17 mouse cellular contexts compared by ENCODE assay signal in genomic region chr2:93170156-93170844, GRCm38 (mm10). TPM values are rescaled to one million over a fixed set of nuclear protein-coding genes. Genes with fewer than 3 reads are reported as not detected.
DNase-seq lines count a peak whose midpoint lies in the region; ATAC-seq lines count a peak whose summit lies in the region.
"Had no signal": no experiment of that assay in that cellular context is flagged by ENCODE, and none has a peak within 500 bp of the region (broad histone marks: within the 10 kb centered on the region; RNA-seq: fewer than 3 reads in every experiment).

No protein-coding gene starts in this region.

- no peak overlapping the region for H3K9ac ChIP-seq in hindbrain, embryonic 12.5 days
- no peak overlapping the region for H3K9ac ChIP-seq in hindbrain, embryonic 11.5 days (ENCODE audit: low read depth, low read length)
- no peak overlapping the region for H3K9ac ChIP-seq in midbrain, embryonic 13.5 days (replicated peaks)
- H3K9ac ChIP-seq in midbrain, embryonic 14.5 days (replicated peaks; ENCODE audit: low read length): no peak overlapping the region
- H3K9ac ChIP-seq in forebrain, embryonic 15.5 days (replicated peaks): no peak overlapping the region
- H3K9ac ChIP-seq in hindbrain, embryonic 16.5 days (ENCODE audit: low read depth, low read length): no peak overlapping the region
- H3K9ac ChIP-seq in kidney, embryonic 14.5 days (ENCODE audit: low read depth, low read length): no peak overlapping the region
- H3K9ac ChIP-seq: liver, embryonic 12.5 days had no signal

- no peak for DNase-seq in hindbrain, embryonic 11.5 days (ENCODE audit: low spot score)
- no peak for DNase-seq in midbrain, embryonic 14.5 days
- DNase-seq: gastrocnemius, postnatal 10 days; heart, adult 2 months; heart, postnatal 4 days; layer of hippocampus, postnatal 36 days; lung, adult 2 months; thymus, postnatal 36 days had no signal

- no peak overlapping the region for H3K4me2 ChIP-seq in hindbrain, embryonic 12.5 days (replicated peaks)
- H3K4me2 ChIP-seq in hindbrain, embryonic 11.5 days (replicated peaks; ENCODE audit: low read depth, low read length): no peak overlapping the region
- no peak overlapping the region for H3K4me2 ChIP-seq in midbrain, embryonic 13.5 days (replicated peaks)
- H3K4me2 ChIP-seq in midbrain, embryonic 14.5 days (ENCODE audit: low read length): no peak overlapping the region
- H3K4me2 ChIP-seq in forebrain, embryonic 15.5 days (replicated peaks): no peak overlapping the region
- H3K4me2 ChIP-seq in hindbrain, embryonic 16.5 days (ENCODE audit: low read length): no peak overlapping the region
- no peak overlapping the region for H3K4me2 ChIP-seq in kidney, embryonic 14.5 days (replicated peaks; ENCODE audit: low read depth, low read length)
- H3K4me2 ChIP-seq: liver, embryonic 12.5 days had no signal

- H3K4me3 ChIP-seq in hindbrain, embryonic 12.5 days: no peak overlapping the region
- H3K4me3 ChIP-seq in hindbrain, embryonic 11.5 days (ENCODE audit: low read depth, low read length): no peak overlapping the region
- H3K4me3 ChIP-seq in midbrain, embryonic 13.5 days (replicated peaks): no peak overlapping the region
- no peak overlapping the region for H3K4me3 ChIP-seq in midbrain, embryonic 14.5 days (replicated peaks; ENCODE audit: low read depth, low read length)
- no peak overlapping the region for H3K4me3 ChIP-seq in forebrain, embryonic 15.5 days
- H3K4me3 ChIP-seq in hindbrain, embryonic 16.5 days (ENCODE audit: low read length): no peak overlapping the region
- no peak overlapping the region for H3K4me3 ChIP-seq in kidney, embryonic 14.5 days (ENCODE audit: low read length)
- H3K4me3 ChIP-seq: embryonic facial prominence, embryonic 10.5 days; heart, adult 2 months; limb, embryonic 10.5 days; liver, embryonic 12.5 days; megakaryocyte, embryonic 14.5 days had no signal

- peaks cover 48% of the 10 kb centered on the region for H3K4me1 ChIP-seq in hindbrain, embryonic 12.5 days
- peaks cover 17% of the 10 kb centered on the region for H3K4me1 ChIP-seq in hindbrain, embryonic 11.5 days (replicated peaks; ENCODE audit: control insufficient read depth, insufficient read depth, low read length)
- H3K4me1 ChIP-seq in midbrain, embryonic 13.5 days (replicated peaks): peaks cover 50% of the 10 kb centered on the region
- H3K4me1 ChIP-seq in midbrain, embryonic 14.5 days (ENCODE audit: control insufficient read depth, insufficient read depth, low read length): peaks cover 17% of the 10 kb centered on the region
- peaks cover 33% of the 10 kb centered on the region for H3K4me1 ChIP-seq in forebrain, embryonic 15.5 days
- peaks cover 16% of the 10 kb centered on the region for H3K4me1 ChIP-seq in hindbrain, embryonic 16.5 days (ENCODE audit: control insufficient read depth, insufficient read depth, low read depth, low read length)
- peaks cover 7% of the 10 kb centered on the region for H3K4me1 ChIP-seq in kidney, embryonic 14.5 days (ENCODE audit: control insufficient read depth, insufficient read depth, low read length)
- H3K4me1 ChIP-seq: liver, embryonic 12.5 days had no signal

- 0 out of 2 replicates have a peak, but pooled peaks have one; percentile 22 for ATAC-seq in hindbrain, embryonic 12.5 days (ENCODE audit: low FRiP score)
- ATAC-seq in hindbrain, embryonic 11.5 days (ENCODE audit: low FRiP score): no peak
- no peak for ATAC-seq in midbrain, embryonic 13.5 days
- ATAC-seq in midbrain, embryonic 14.5 days (ENCODE audit: low FRiP score, low TSS enrichment): no peak
- no peak for ATAC-seq in forebrain, embryonic 15.5 days (replicated peaks)
- ATAC-seq in hindbrain, embryonic 16.5 days: peak; percentile 10; the same call in 1 of the 2 replicates
- no peak for ATAC-seq in kidney, embryonic 14.5 days (ENCODE audit: low FRiP score, low TSS enrichment)
- ATAC-seq: liver, embryonic 12.5 days had no signal

- 73% methylated on average over 19 of the region's 19 CpGs for WGBS in hindbrain, embryonic 12.5 days
- WGBS in hindbrain, embryonic 11.5 days: 75% methylated on average over 19 of the region's 19 CpGs
- 77% methylated on average over 19 of the region's 19 CpGs for WGBS in midbrain, embryonic 13.5 days
- WGBS in midbrain, embryonic 14.5 days: 76% methylated on average over 19 of the region's 19 CpGs
- WGBS in forebrain, embryonic 15.5 days: 67% methylated on average over 19 of the region's 19 CpGs
- WGBS in hindbrain, embryonic 16.5 days: 70% methylated on average over 19 of the region's 19 CpGs
- 67% methylated on average over 19 of the region's 19 CpGs for WGBS in kidney, embryonic 14.5 days

- H3K36me3 ChIP-seq in hindbrain, embryonic 12.5 days: no peaks in the 10 kb centered on the region
- H3K36me3 ChIP-seq in hindbrain, embryonic 11.5 days (ENCODE audit: control insufficient read depth, insufficient read depth, low read length): no peaks in the 10 kb centered on the region
- no peaks in the 10 kb centered on the region for H3K36me3 ChIP-seq in midbrain, embryonic 13.5 days
- no peaks in the 10 kb centered on the region for H3K36me3 ChIP-seq in midbrain, embryonic 14.5 days (ENCODE audit: control insufficient read depth, insufficient read depth, low read length)
- no peaks in the 10 kb centered on the region for H3K36me3 ChIP-seq in forebrain, embryonic 15.5 days
- H3K36me3 ChIP-seq in hindbrain, embryonic 16.5 days (ENCODE audit: control insufficient read depth, insufficient read depth, low read length): no peaks in the 10 kb centered on the region
- H3K36me3 ChIP-seq in kidney, embryonic 14.5 days (ENCODE audit: control insufficient read depth, insufficient read depth, low read length): no peaks in the 10 kb centered on the region
- H3K36me3 ChIP-seq: embryonic facial prominence, embryonic 10.5 days; limb, embryonic 10.5 days; liver, embryonic 12.5 days had no signal

- no peaks in the 10 kb centered on the region for H3K9me3 ChIP-seq in hindbrain, embryonic 12.5 days (replicated peaks)
- no peaks in the 10 kb centered on the region for H3K9me3 ChIP-seq in hindbrain, embryonic 11.5 days (ENCODE audit: control insufficient read depth, low read length)
- no peaks in the 10 kb centered on the region for H3K9me3 ChIP-seq in midbrain, embryonic 13.5 days
- H3K9me3 ChIP-seq in midbrain, embryonic 14.5 days (ENCODE audit: control insufficient read depth, low read length): no peaks in the 10 kb centered on the region
- H3K9me3 ChIP-seq in forebrain, embryonic 15.5 days: no peaks in the 10 kb centered on the region
- no peaks in the 10 kb centered on the region for H3K9me3 ChIP-seq in hindbrain, embryonic 16.5 days (ENCODE audit: control insufficient read depth, low read length)
- H3K9me3 ChIP-seq in kidney, embryonic 14.5 days (ENCODE audit: control insufficient read depth, low read length): no peaks in the 10 kb centered on the region
- H3K9me3 ChIP-seq: embryonic facial prominence, embryonic 10.5 days; limb, embryonic 10.5 days; liver, embryonic 12.5 days; megakaryocyte, embryonic 14.5 days had no signal

- peak overlapping the region; percentile 44; the same call in 1 of the 2 replicates for H3K27ac ChIP-seq in hindbrain, embryonic 12.5 days
- no peak overlapping the region for H3K27ac ChIP-seq in hindbrain, embryonic 11.5 days (ENCODE audit: low read depth, low read length)
- peak overlapping the region; percentile 49; the same call in 1 of the 2 replicates for H3K27ac ChIP-seq in midbrain, embryonic 13.5 days
- no peak overlapping the region for H3K27ac ChIP-seq in midbrain, embryonic 14.5 days (replicated peaks; ENCODE audit: low read depth, low read length)
- 0 out of 2 replicates have a peak overlapping the region, but pooled peaks have one; percentile 20 for H3K27ac ChIP-seq in forebrain, embryonic 15.5 days (replicated peaks)
- no peak overlapping the region for H3K27ac ChIP-seq in hindbrain, embryonic 16.5 days (ENCODE audit: low read depth, low read length)
- no peak overlapping the region for H3K27ac ChIP-seq in kidney, embryonic 14.5 days (ENCODE audit: low read depth, low read length)
- H3K27ac ChIP-seq: embryonic facial prominence, embryonic 10.5 days; heart, adult 2 months; limb, embryonic 10.5 days; liver, embryonic 12.5 days had no signal

- no peaks in the 10 kb centered on the region for H3K27me3 ChIP-seq in hindbrain, embryonic 12.5 days
- no peaks in the 10 kb centered on the region for H3K27me3 ChIP-seq in hindbrain, embryonic 11.5 days (ENCODE audit: control insufficient read depth, insufficient read depth, low read length)
- 0 out of 2 replicates have a peak, but pooled peaks cover 3% of the 10 kb centered on the region for H3K27me3 ChIP-seq in midbrain, embryonic 13.5 days
- H3K27me3 ChIP-seq in midbrain, embryonic 14.5 days (ENCODE audit: control insufficient read depth, insufficient read depth, low read length): no peaks in the 10 kb centered on the region
- H3K27me3 ChIP-seq in forebrain, embryonic 15.5 days: no peaks in the 10 kb centered on the region
- no peaks in the 10 kb centered on the region for H3K27me3 ChIP-seq in hindbrain, embryonic 16.5 days (replicated peaks; ENCODE audit: control insufficient read depth, insufficient read depth, low read length)
- H3K27me3 ChIP-seq in kidney, embryonic 14.5 days (ENCODE audit: control insufficient read depth, insufficient read depth, low read length): no peaks in the 10 kb centered on the region

RNA-seq across cellular contexts. Expression of gene Trp53i11, which starts 17.0 kb away (rescaled TPM):
- polyA plus RNA-seq in hindbrain, embryonic 12.5 days (2016; fragmentation: Nextera tagmentation; extraction: Ambion mirVana): 142 and 180 TPM in 2 replicates
- polyA plus RNA-seq in hindbrain, embryonic 11.5 days (2014; fragmentation: Nextera tagmentation; extraction: Ambion mirVana): 204 and 221 TPM in 2 replicates
- 136 and 138 TPM in 2 replicates for polyA plus RNA-seq in midbrain, embryonic 13.5 days (2015; fragmentation: Nextera tagmentation; extraction: Ambion mirVana)
- 122 and 165 TPM in 2 replicates for polyA plus RNA-seq in midbrain, embryonic 14.5 days (2014; fragmentation: Nextera tagmentation; extraction: Ambion mirVana)
- 90.5 and 110 TPM in 2 replicates for polyA plus RNA-seq in forebrain, embryonic 15.5 days (2015; fragmentation: Nextera tagmentation; extraction: Ambion mirVana)
- 74.7 and 123 TPM in 2 replicates for polyA plus RNA-seq in hindbrain, embryonic 16.5 days (2015; fragmentation: Nextera tagmentation; extraction: Ambion mirVana)
- polyA plus RNA-seq in kidney, embryonic 14.5 days (2014; fragmentation: Nextera tagmentation; extraction: Ambion mirVana): 26.4 and 46.6 TPM in 2 replicates

Comparison
In these comparisons a context has a peak if more than half of its experiments do, and no peak if none do; other contexts are left out.
1. ATAC-seq: peak in hindbrain, embryonic 12.5 days (single experiment) and hindbrain, embryonic 16.5 days (single experiment); none in hindbrain, embryonic 11.5 days (single experiment), midbrain, embryonic 13.5 days (single experiment), midbrain, embryonic 14.5 days (single experiment), forebrain, embryonic 15.5 days (single experiment) and kidney, embryonic 14.5 days (single experiment).
2. H3K27ac ChIP-seq: peak in hindbrain, embryonic 12.5 days (single experiment), midbrain, embryonic 13.5 days (single experiment) and forebrain, embryonic 15.5 days (single experiment); none in hindbrain, embryonic 11.5 days (single experiment), midbrain, embryonic 14.5 days (single experiment), hindbrain, embryonic 16.5 days (single experiment) and kidney, embryonic 14.5 days (single experiment).